Mouse (Mus musculus): Measurements from ENCODE around the gene Rabac1.

GRCm38 (mm10) chr7:25000211-25000610 is 27.7 kb upstream of the Rabac1 start:
- TF ChIP-seq CTCF (IDR thresholded peaks at IDR 0.05; ENCODE audit: low read depth): no peak
- no peak for TF ChIP-seq EP300 (IDR thresholded peaks at IDR 0.05; ENCODE audit: low read depth)
